Mouse (Mus musculus) heart, embryonic 16.5 days (tissue): ENCODE data around the gene Ankrd28. TPM values are rescaled to one million over a fixed set of nuclear protein-coding genes. Genes with fewer than 3 reads are reported as not detected.
"Not testable (repeated sequence)": the region's sequence is repeated elsewhere in the genome, so short reads cannot be mapped to it uniquely, and the experiment has no call there.

ENCODE experiments used
- ATAC-seq: fragments of 200-750 bp; cut with Nextera tagmentation; replicated peaks from 2 replicates; pipeline ENCODE4 v1.8.0; 2017; ENCODE audit warnings: moderate number of reproducible peaks; ENCODE audit not compliant: insufficient read depth, low FRiP score; ENCODE audit errors: extremely low read depth
- H3K27ac ChIP-seq: fragments of 300-500 bp; sonication (generic); 2 replicates; pipeline ENCODE4 v1.5.1; 2014; ENCODE audit warnings: mild to moderate bottlenecking, low read length, control low read depth, moderate library complexity
- H3K27me3 ChIP-seq: fragments of 300-500 bp; sonication (generic); 2 replicates; pipeline ENCODE4 v1.6.1; 2014; ENCODE audit warnings: low read length, mixed read lengths; ENCODE audit not compliant: control insufficient read depth, insufficient read depth
- H3K36me3 ChIP-seq: fragments of 300-500 bp; sonication (generic); 2 replicates; pipeline ENCODE4 v1.6.1; 2014; ENCODE audit not compliant: control insufficient read depth, insufficient read depth
- H3K4me1 ChIP-seq: fragments of 300-500 bp; sonication (generic); 2 replicates; pipeline ENCODE4 v1.6.1; 2014; ENCODE audit warnings: low read length, mixed read lengths; ENCODE audit not compliant: control insufficient read depth, insufficient read depth
- H3K4me2 ChIP-seq: fragments of 300-500 bp; sonication (generic); 2 replicates; pipeline ENCODE4 v1.6.1; 2014; ENCODE audit warnings: low read depth, mild to moderate bottlenecking, control low read depth, low read length
- H3K4me3 ChIP-seq: fragments of 300-500 bp; sonication (generic); 2 replicates; pipeline ENCODE4 v1.5.1; 2014; ENCODE audit warnings: mild to moderate bottlenecking, control low read depth, low read length
- H3K9ac ChIP-seq: fragments of 300-500 bp; sonication (generic); 2 replicates; pipeline ENCODE4 v1.6.1; 2014; ENCODE audit warnings: low read length, control low read depth
- H3K9me3 ChIP-seq: fragments of 300-500 bp; sonication (generic); replicated peaks from 2 replicates; pipeline ENCODE4 v1.6.1; 2016; ENCODE audit warnings: low read length; ENCODE audit not compliant: control insufficient read depth
- WGBS: fragments of 180-500 bp; shearing (Covaris S2); extraction: QIAGEN DNeasy Blood & Tissue Kit; methylation state at CpG from one replicate; pipeline ENCODE4 v1.1.7; 2014; 5-methylcytosine and 5-hydroxymethylcytosine counted together
- polyA plus RNA-seq: library from polyadenylated mRNA; unstranded; fragments of >200 nt; fragmentation: Nextera tagmentation; extraction: Ambion mirVana; gene quantifications from 2 replicates; pipeline ENCODE4 v1.2.1, GENCODE M21; 2015

The Ankrd28 gene
- 5.3 TPM in 2 replicates for polyA plus RNA-seq

GRCm38 (mm10) chr14:31830571-31831369 lies at the start of gene Ankrd28:
Ankrd28 (minus strand) TSS chr14:31830651.
- H3K4me2 ChIP-seq: peak within 1 kb of the TSS; percentile 79
- ATAC-seq: peak; percentile 98
- H3K9ac ChIP-seq: peak within 1 kb of the TSS; percentile 91
- no peaks in the 10 kb centered on the region for H3K27me3 ChIP-seq
- peaks cover 3% of the 10 kb centered on the region; the same call in 1 of the 2 replicates for H3K4me1 ChIP-seq
- 0% methylated on average over 78 of the region's 81 CpGs for whole genome bisulfite sequencing
- peak within 1 kb of the TSS; percentile 93 for H3K27ac ChIP-seq
- peak within 1 kb of the TSS; percentile 96 for H3K4me3 ChIP-seq
- H3K36me3 ChIP-seq: no peaks in the 10 kb centered on the region
- H3K9me3 ChIP-seq: no peaks in the 10 kb centered on the region

DNA sequence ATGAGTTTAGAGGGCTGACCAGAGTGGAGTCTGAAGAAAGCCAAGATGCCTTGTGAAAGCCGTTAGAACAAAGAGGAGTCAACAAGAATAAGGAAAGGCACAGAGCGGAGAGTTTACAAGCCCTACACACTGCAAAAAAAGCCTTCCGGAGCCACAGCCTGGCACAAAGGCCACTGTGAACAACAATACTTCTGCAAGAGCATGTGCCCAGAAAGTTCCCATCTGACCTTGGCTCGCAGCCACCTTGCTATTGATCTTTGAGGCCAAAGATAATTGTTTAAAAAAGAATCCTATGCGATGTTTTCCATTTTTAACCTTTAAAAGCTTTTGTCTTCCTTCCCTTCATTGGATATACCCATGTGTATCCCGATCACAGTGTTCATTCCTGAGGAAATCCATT lies 49.0 kb upstream of the Ankrd28 start:
- 69% methylated on average over 6 of the region's 6 CpGs for WGBS
- no peak for ATAC-seq
- H3K4me1 ChIP-seq: peaks cover 6% of the 10 kb centered on the region; the same call in 1 of the 2 replicates
- no peaks in the 10 kb centered on the region for H3K27me3 ChIP-seq
- H3K9me3 ChIP-seq: peaks cover 5% of the 10 kb centered on the region
- H3K27ac ChIP-seq: no peak overlapping the region
- no peak overlapping the region for H3K4me2 ChIP-seq
- H3K4me3 ChIP-seq: no peak overlapping the region
- no peaks in the 10 kb centered on the region for H3K36me3 ChIP-seq
- no peak overlapping the region for H3K9ac ChIP-seq

DNA sequence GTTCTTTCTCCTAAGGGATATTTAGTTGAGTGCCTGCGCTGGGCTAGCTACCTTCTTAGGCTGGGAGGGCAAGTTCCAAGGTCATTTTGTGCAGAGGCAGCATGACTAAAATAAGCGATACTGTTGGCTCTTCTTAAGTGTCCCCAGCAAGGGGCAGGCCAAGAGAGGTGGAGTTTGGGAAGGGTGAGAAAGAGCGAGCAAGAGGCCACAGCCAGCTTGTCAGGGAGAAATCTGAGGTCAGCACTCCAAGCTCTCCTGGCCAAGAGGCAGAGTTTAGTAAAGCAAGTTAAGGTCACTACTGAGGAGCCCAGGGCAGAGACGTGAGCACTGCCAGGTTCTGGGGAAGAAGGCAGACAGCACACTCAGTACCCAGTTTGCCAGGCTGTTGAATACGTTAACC lies 41.7 kb upstream of the Ankrd28 start:
- H3K4me3 ChIP-seq: no peak overlapping the region
- H3K27me3 ChIP-seq: no peaks in the 10 kb centered on the region
- H3K36me3 ChIP-seq: no peaks in the 10 kb centered on the region
- no peak for ATAC-seq
- whole genome bisulfite sequencing: 56% methylated on average over 5 of the region's 5 CpGs
- no peak overlapping the region for H3K9ac ChIP-seq
- H3K4me1 ChIP-seq: peaks cover 7% of the 10 kb centered on the region; the same call in 1 of the 2 replicates
- H3K27ac ChIP-seq: peak overlapping the region; percentile 30; the same call in 1 of the 2 replicates
- H3K9me3 ChIP-seq: peaks cover under 1% of the 10 kb centered on the region; the same call in 1 of the 2 replicates
- H3K4me2 ChIP-seq: no peak overlapping the region

DNA sequence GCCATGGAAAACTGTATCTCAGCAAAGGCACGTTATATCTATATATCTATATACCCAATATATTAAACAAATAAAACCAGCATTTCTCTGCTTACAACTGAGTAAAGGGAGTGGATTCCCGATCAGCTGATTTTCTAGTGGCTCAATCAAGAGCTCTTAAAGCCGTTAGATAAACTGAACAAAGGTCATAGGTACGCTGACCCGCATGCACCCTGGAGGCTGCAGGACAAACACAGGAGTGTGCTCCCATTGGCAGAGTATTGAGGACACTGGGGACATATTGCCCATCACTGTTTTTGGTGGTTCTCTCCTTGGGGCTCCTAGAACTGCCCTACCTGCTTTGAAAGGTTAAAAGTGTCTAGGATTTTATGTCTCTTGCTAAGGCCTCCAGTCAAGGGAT lies 40.0 kb upstream of the Ankrd28 start:
- H3K27ac ChIP-seq: no peak overlapping the region
- H3K9me3 ChIP-seq: peaks cover 11% of the 10 kb centered on the region
- H3K27me3 ChIP-seq: no peaks in the 10 kb centered on the region
- H3K4me1 ChIP-seq: peaks cover 7% of the 10 kb centered on the region; the same call in 1 of the 2 replicates
- H3K4me3 ChIP-seq: no peak overlapping the region
- no peaks in the 10 kb centered on the region for H3K36me3 ChIP-seq
- WGBS: 77% methylated on average over 5 of the region's 5 CpGs
- no peak overlapping the region for H3K4me2 ChIP-seq
- no peak for ATAC-seq
- H3K9ac ChIP-seq: no peak overlapping the region

GRCm38 (mm10) chr14:31868591-31868990 lies 38.1 kb upstream of the Ankrd28 start:
- no peak overlapping the region for H3K9ac ChIP-seq
- H3K36me3 ChIP-seq: no peaks in the 10 kb centered on the region
- H3K4me2 ChIP-seq: no peak overlapping the region
- 51% methylated on average over 1 of the region's 1 CpGs for WGBS
- H3K27me3 ChIP-seq: no peaks in the 10 kb centered on the region
- no peak for ATAC-seq
- no peak overlapping the region for H3K4me3 ChIP-seq
- H3K27ac ChIP-seq: no peak overlapping the region
- peaks cover 7% of the 10 kb centered on the region; the same call in 1 of the 2 replicates for H3K4me1 ChIP-seq
- H3K9me3 ChIP-seq: peaks cover 12% of the 10 kb centered on the region

GRCm38 (mm10) chr14:31866366-31866765 lies 35.9 kb upstream of the Ankrd28 start:
- not testable (repeated sequence) for ATAC-seq, H3K36me3 ChIP-seq, H3K4me2 ChIP-seq, H3K27me3 ChIP-seq, H3K4me3 ChIP-seq, H3K9ac ChIP-seq, H3K27ac ChIP-seq, H3K4me1 ChIP-seq
- 92% methylated on average over 10 of the region's 10 CpGs for WGBS
- H3K9me3 ChIP-seq: peaks cover 24% of the 10 kb centered on the region

- no peak overlapping the region for H3K4me2 ChIP-seq
- WGBS: 39% methylated on average over 2 of the region's 2 CpGs
- H3K4me3 ChIP-seq: no peak overlapping the region
- no peaks in the 10 kb centered on the region for H3K27me3 ChIP-seq
- H3K36me3 ChIP-seq: no peaks in the 10 kb centered on the region
- peak overlapping the region; percentile 50; the same call in 1 of the 2 replicates for H3K27ac ChIP-seq
- peaks cover 12% of the 10 kb centered on the region for H3K4me1 ChIP-seq
- no peak; the same call in 1 of the 2 replicates for ATAC-seq
- H3K9me3 ChIP-seq: peaks cover 13% of the 10 kb centered on the region
- no peak overlapping the region for H3K9ac ChIP-seq
Observed at GRCm38 (mm10) chr14:31858679-31859078, 28.2 kb upstream of the Ankrd28 start.

GRCm38 (mm10) chr14:31857096-31857975 lies 26.9 kb upstream of the Ankrd28 start:
- WGBS: 69% methylated on average over 11 of the region's 11 CpGs

More at GRCm38 (mm10) chr14:31857096-31857975, 26.9 kb upstream of the Ankrd28 start:
- Histone ChIP-seq H3K27ac (no peak overlapping the region), H3K9ac (no peak overlapping the region), H3K4me3 (no peak overlapping the region), H3K4me1 (peaks cover 12% of the 10 kb centered on the region), H3K9me3 (peaks cover 6% of the 10 kb centered on the region), H3K27me3 (no peaks in the 10 kb centered on the region), H3K4me2 (no peak overlapping the region), H3K36me3 (no peaks in the 10 kb centered on the region)
- no peak for ATAC-seq
